Mouse (Mus musculus) B cell, adult (primary cell): ENCODE data around the gene Sec11a. TPM values are rescaled to one million over a fixed set of nuclear protein-coding genes. Genes with fewer than 3 reads are reported as not detected.

Experiments
- total RNA-seq: library from RNA; stranded (reverse); gene quantifications from 4 replicates; pipeline ENCODE4 v1.2.4, GENCODE M21; 2023; ENCODE audit not compliant: inconsistent age

Gene Sec11a
- 78.0 to 99.4 TPM (median 83.5 TPM) in 4 replicates for total RNA-seq

DNA sequence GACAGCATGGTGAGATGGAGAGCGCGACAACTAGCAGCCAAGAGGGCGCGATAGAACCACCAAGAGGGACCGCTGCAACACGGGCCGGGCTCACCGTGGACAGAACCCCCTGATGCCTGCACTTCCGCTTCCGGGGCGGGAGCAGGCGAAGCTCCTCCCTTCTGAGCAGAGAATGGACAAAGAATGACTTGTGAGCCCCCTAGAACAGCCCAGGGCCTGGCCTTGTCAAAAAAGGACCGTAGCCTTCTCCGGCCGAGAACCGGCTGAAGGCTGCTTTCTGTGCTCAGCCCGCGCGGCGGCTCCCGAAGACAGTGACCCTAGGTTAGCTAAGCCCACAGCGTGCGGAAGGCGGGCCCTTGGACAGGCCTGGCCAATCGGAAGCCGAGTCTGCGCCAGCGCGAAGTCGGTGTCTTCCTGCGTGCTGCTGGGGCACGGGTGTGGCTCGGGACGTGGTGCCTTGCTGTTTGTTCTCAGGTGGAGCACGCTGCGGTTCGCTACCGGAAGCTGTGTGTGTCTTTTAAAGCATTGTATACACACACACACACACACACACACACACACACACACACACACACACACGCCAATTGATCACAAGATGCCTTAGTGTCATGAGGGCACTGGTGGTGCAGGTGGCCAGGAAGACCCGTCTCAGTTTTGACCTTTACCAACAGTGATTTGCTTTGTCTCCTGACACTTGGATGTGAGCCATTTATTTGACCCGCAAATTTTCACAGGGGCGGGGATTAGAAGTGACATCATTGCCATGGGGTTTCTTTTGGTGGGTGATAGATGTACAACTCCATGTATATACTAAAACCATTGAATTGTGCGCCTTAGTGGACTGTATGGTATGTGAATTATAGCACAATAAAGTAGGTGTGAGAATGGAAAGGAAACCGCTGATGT lies at the start of gene Sec11a:
Gene Sec11a, minus strand, starts transcription at position 336 of the 906 bp plus-strand sequence.

DNA sequence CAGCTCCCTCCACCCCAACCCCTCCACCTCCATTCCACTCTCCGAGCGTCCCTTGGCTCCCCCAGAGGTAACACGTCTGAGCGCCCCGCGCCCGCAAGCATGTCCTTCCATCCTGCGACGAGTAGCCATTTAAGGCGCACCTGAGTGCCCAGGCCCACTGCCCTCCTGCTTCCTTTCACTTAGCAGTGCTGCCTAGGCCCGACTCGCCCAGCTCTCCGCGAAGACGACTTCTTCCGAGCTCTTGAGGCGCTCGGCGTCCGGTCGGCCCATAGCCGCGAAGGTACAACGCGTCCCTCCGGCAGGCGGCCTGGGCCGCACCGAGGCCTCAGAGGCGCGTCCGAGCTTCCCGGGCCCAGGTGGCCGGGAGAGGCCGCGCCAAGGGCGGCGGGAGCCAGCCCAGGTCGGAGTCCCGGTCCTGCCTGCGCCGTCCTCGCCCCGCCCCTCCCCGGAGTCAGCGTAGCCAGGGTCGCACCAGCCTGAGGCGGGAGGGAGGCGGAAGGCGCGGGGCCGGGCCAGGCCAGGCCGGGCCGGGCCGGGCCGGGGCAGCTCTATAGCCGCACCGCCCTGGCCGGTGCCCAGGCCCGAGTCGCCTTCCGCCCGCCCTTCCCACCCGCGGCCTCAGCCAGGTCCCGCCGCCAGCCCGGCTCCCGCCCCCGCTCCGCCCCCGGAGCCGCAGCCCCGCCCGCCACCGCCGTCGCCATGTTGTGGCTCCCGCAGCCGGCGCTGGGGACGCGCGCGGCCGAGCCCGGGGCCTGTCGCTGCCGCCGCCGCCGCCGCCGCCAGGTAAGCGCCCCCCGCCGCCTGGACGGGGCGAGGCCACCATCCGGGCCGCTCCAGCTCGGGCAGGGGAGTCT lies 45.6 kb upstream of the Sec11a start, which contains the start of gene Zfp592:
Gene Zfp592, plus strand, starts transcription at position 702 of the 854 bp plus-strand sequence.

DNA sequence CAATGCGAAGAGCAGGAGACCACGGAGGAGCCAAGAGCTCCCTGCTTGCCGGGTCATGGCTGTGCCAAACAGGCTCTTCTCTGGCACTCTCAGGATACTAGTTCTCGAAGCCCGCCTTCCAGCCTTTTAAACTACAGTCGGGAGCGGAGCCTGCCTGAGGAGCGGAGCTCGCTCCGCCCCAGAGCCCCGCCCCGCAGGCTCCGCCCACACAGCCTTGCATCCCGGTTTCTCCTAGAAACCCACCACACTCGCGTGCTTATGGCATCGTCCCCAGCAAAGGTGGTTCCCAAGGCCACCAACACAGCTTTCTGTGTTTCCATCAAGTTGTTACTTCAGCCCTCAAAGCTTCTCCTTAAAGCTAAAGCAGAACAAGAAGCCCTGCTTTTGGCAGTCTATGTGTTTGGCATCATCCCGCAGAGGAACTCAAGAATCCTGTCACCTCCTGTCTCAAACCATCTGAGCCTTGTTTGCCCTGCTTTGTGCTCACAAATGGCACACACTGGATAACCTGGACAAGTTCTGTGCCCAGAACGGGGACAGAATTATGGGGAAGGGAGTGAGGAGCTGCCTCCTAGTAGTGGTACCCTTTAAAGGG lies 42.6 kb downstream of the Sec11a start, which contains the start of gene Nmb:
Gene Nmb, minus strand, starts transcription at position 156 of the 595 bp plus-strand sequence.

DNA sequence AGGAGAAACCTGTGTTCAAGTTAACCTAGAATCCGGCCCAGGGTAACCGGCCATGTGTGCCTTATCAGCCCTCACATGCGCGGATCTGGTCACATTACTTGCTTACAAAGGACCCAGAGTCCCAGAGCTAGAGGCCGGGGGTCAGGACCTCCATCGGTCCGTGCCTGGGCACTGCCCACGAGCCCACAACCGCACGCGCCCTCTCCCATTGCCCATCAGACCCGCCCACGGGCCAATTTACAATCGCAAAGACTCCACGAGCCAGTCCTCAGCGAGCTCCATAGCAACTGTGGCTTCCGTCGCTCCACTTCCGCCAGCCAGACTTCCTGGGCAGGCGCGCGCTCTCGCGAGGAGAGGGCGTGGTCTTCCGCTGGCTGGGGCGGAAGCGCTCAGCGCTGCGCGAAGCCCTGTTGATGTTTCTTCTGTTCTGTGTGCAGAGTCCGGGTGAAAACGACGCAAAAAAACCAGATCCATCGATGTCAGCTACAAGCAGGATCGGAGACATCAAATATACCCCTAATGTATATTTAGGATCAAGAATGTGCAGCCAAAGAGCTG lies 46.6 kb downstream of the Sec11a start, which contains the start of gene Wdr73:
Gene Wdr73, minus strand, starts transcription at position 326 of the 558 bp plus-strand sequence.

DNA sequence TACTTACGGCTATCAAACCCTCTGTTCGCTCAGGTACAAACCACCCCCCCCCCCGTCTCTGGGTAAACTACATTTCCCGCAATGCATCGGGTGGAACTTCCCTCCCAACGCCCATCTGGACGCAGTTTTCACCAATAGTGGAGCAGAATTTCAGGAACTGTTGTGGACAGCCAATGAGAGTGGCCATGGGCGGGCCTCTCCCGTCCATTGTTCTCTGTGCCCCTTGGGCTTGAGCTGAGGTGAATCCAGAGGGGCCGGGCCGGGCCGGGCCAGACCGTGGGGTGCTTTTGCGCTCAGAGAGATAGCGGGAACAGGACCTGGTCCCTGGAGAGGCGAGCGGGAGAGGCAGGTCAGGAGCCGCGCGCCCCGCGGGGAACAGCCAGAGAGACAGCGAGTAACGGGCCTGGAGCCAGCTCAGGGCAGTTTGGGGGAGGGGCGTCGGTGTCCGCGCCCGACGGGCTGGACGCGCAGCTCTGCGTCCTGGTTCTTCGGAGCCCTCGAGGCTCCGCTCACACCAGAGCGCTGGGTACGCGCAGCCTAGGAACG lies 86.8 kb downstream of the Sec11a start, which contains the start of gene Zscan2:
Gene Zscan2, plus strand, starts transcription at position 192 of the 546 bp plus-strand sequence.

Other genes with a start within 250 kb of the Sec11a start
- gene Iqgap1, start 121.8 kb downstream of the Sec11a start, total RNA-seq, result 461 to 537 TPM (median 510 TPM) in 4 replicates
- gene Zscan2, start 86.9 kb downstream of the Sec11a start, total RNA-seq, result 6.3 to 7.9 TPM (median 7.4 TPM) in 4 replicates
- gene Wdr73, start 46.5 kb downstream of the Sec11a start, total RNA-seq, result 14.7 to 21.3 TPM (median 18.3 TPM) in 4 replicates
- gene Nmb, start 42.7 kb downstream of the Sec11a start, total RNA-seq, result 11.0 to 13.3 TPM (median 11.3 TPM) in 4 replicates
- gene Zfp592, start 45.9 kb upstream of the Sec11a start, total RNA-seq, result 91.0 to 128 TPM (median 110 TPM) in 4 replicates
- 0.21 to 0.54 TPM (median 0.34 TPM) in 4 replicates for gene Alpk3, start 109.8 kb upstream of the Sec11a start, total RNA-seq
- gene Slc28a1, start 167.0 kb upstream of the Sec11a start, total RNA-seq, result not detected in 4 replicates